Mouse (Mus musculus) bone marrow macrophage, adult 2 months (primary cell): ENCODE measurements at regions not wholly inside any gene's neighbourhood (a gene's known extent, or its start where the extent isn't known, plus 50 kb on each side); places are given as distances from the start of the nearest gene placed in this dataset.

Source experiments
- CTCF ChIP-seq: IDR thresholded peaks from 2 replicates; pipeline ENCODE4 v1.5.1; 2012; ENCODE audit warnings: low read depth, mild to moderate bottlenecking, low read length, moderate library complexity
- POLR2A ChIP-seq: IDR thresholded peaks from 2 replicates; pipeline ENCODE4 v1.6.1; 2012; ENCODE audit warnings: mild to moderate bottlenecking, low read depth, low read length, borderline replicate concordance

DNA sequence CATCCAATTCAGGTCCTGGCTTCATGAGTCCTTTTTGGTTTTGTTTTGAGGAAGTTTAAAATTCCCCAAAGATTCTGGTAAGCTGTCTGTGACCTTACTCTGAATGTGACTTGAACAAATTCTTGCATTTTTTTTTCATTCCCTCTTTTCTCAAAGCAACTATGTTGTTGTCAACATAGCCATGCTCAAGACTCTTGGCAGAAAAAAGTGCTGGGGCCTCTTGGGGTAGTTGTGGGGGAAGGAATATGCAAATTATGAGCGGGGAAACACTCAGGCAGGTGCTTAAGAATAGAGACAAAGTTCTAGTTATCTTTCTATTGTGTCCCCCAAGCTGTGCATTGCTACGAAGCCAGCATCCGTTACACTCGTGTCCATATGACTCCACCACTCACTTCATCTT is 99.2 kb downstream of the Hs3st3b1 start:
- TF ChIP-seq POLR2A = no peak
- no peak for TF ChIP-seq CTCF
